Mouse (Mus musculus): ENCODE data around the gene Olfr653. TPM values are rescaled to one million over a fixed set of nuclear protein-coding genes. Genes with fewer than 3 reads are reported as not detected.

The Olfr653 gene
- polyA plus RNA-seq, 1 experiment from 2014 or later = 0.17 TPM

Other genes starting within 250 kb of the Olfr653 start
- gene Trim34b, start 247.8 kb upstream of the Olfr653 start, polyA plus RNA-seq (2016; fragmentation: Nextera tagmentation; extraction: Ambion mirVana) = not detected in 2 replicates
- gene Trim12c, start 224.0 kb upstream of the Olfr653 start, polyA plus RNA-seq (2016; fragmentation: Nextera tagmentation; extraction: Ambion mirVana) = 0.94 and 1.1 TPM in 2 replicates
- gene Trim30b, start 207.4 kb upstream of the Olfr653 start, polyA plus RNA-seq (2016; fragmentation: Nextera tagmentation; extraction: Ambion mirVana) = not detected in 2 replicates
- gene Trim30c, start 176.5 kb upstream of the Olfr653 start, polyA plus RNA-seq (2016; fragmentation: Nextera tagmentation; extraction: Ambion mirVana) = 0.13 TPM in 1 of 2 replicates, not detected in the other
- gene Trim30a, start 112.1 kb upstream of the Olfr653 start, polyA plus RNA-seq (2016; fragmentation: Nextera tagmentation; extraction: Ambion mirVana) = 0.56 and 0.94 TPM in 2 replicates
- 0.30 and 0.42 TPM in 2 replicates for gene Trim30d, start 69.5 kb upstream of the Olfr653 start, polyA plus RNA-seq (2016; fragmentation: Nextera tagmentation; extraction: Ambion mirVana)
- not detected in 2 replicates for gene Olfr651, start 27.2 kb upstream of the Olfr653 start, polyA plus RNA-seq (2016; fragmentation: Nextera tagmentation; extraction: Ambion mirVana)
- not detected in 2 replicates for gene Olfr652, start 16.4 kb upstream of the Olfr653 start, polyA plus RNA-seq (2016; fragmentation: Nextera tagmentation; extraction: Ambion mirVana)
- gene Olfr654, start 9.7 kb downstream of the Olfr653 start, polyA plus RNA-seq (2016; fragmentation: Nextera tagmentation; extraction: Ambion mirVana) = not detected in 2 replicates
- not detected in 2 replicates for gene Olfr655, start 24.5 kb downstream of the Olfr653 start, polyA plus RNA-seq (2016; fragmentation: Nextera tagmentation; extraction: Ambion mirVana)
- gene Olfr656, start 36.6 kb downstream of the Olfr653 start, polyA plus RNA-seq (2016; fragmentation: Nextera tagmentation; extraction: Ambion mirVana) = not detected in 2 replicates
- not detected in 2 replicates for gene Olfr657, start 47.5 kb downstream of the Olfr653 start, polyA plus RNA-seq (2016; fragmentation: Nextera tagmentation; extraction: Ambion mirVana)
- gene Olfr658, start 70.0 kb downstream of the Olfr653 start, polyA plus RNA-seq (2016; fragmentation: Nextera tagmentation; extraction: Ambion mirVana) = not detected in 2 replicates
- not detected in 2 replicates for gene Olfr659, start 89.4 kb downstream of the Olfr653 start, polyA plus RNA-seq (2016; fragmentation: Nextera tagmentation; extraction: Ambion mirVana)
- not detected in 2 replicates for gene Olfr661, start 109.2 kb downstream of the Olfr653 start, polyA plus RNA-seq (2016; fragmentation: Nextera tagmentation; extraction: Ambion mirVana)
- not detected in 2 replicates for gene Usp17le, start 200.2 kb downstream of the Olfr653 start, polyA plus RNA-seq (2016; fragmentation: Nextera tagmentation; extraction: Ambion mirVana)